Mouse (Mus musculus) forebrain, embryonic 10.5 days (tissue): ENCODE measurements around the gene Spata16. TPM values are rescaled to one million over a fixed set of nuclear protein-coding genes. Genes with fewer than 3 reads are reported as not detected.

ENCODE experiments used
- DNase-seq: peaks from one replicate; pipeline ENCODE4 v3.0.0-alpha.2; 2017; ENCODE audit warnings: low spot score; ENCODE audit errors: extremely low spot score
- H3K27ac ChIP-seq: fragments of 300-500 bp; sonication (generic); 2 replicates; pipeline ENCODE4 v1.5.1; 2016; ENCODE audit warnings: mild to moderate bottlenecking
- H3K27me3 ChIP-seq: fragments of 300-500 bp; sonication (generic); 2 replicates; pipeline ENCODE4 v1.6.1; 2016; ENCODE audit warnings: mild to moderate bottlenecking; ENCODE audit not compliant: poor library complexity, severe bottlenecking
- H3K36me3 ChIP-seq: fragments of 300-500 bp; sonication (generic); replicated peaks from 2 replicates; pipeline ENCODE4 v1.6.1; 2016; ENCODE audit warnings: mild to moderate bottlenecking, moderate library complexity
- H3K4me1 ChIP-seq: fragments of 300-500 bp; sonication (generic); 2 replicates; pipeline ENCODE4 v1.6.1; 2016
- H3K4me3 ChIP-seq: fragments of 300-500 bp; sonication (generic); 2 replicates; pipeline ENCODE4 v1.5.1; 2016; ENCODE audit warnings: mild to moderate bottlenecking, moderate library complexity
- H3K9me3 ChIP-seq: fragments of 300-500 bp; sonication (generic); 2 replicates; pipeline ENCODE4 v1.6.1; 2016; ENCODE audit warnings: mild to moderate bottlenecking, moderate library complexity
- WGBS: fragments of 180-500 bp; shearing (Covaris S2); methylation state at CpG from one replicate; pipeline ENCODE4 v1.1.7; 2016; 5-methylcytosine and 5-hydroxymethylcytosine counted together
- polyA plus RNA-seq: library from polyadenylated mRNA; unstranded; fragments of >200 nt; fragmentation: Nextera tagmentation; extraction: Ambion mirVana; gene quantifications from 2 replicates; pipeline ENCODE4 v1.2.1, GENCODE M21; 2016

Spata16 gene
- polyA plus RNA-seq, 1 experiment from 2014 or later = not detected

GRCm38 (mm10) chr3:26752441-26752840 is 115.0 kb downstream of the Spata16 start:
- H3K9me3 ChIP-seq = no peaks in the 10 kb centered on the region
- no peak overlapping the region for H3K27ac ChIP-seq
- no peak overlapping the region for H3K4me3 ChIP-seq
- H3K27me3 ChIP-seq = no peaks in the 10 kb centered on the region
- no peak for DNase-seq
- WGBS = 91% methylated on average over 6 of the region's 6 CpGs
- H3K4me1 ChIP-seq = no peaks in the 10 kb centered on the region
- H3K36me3 ChIP-seq = no peaks in the 10 kb centered on the region

- no peaks in the 10 kb centered on the region for H3K9me3 ChIP-seq
- DNase-seq = no peak
- H3K4me3 ChIP-seq = no peak overlapping the region
- H3K27ac ChIP-seq = no peak overlapping the region
- no peaks in the 10 kb centered on the region for H3K27me3 ChIP-seq
- WGBS = 78% methylated on average over 12 of the region's 12 CpGs
- no peaks in the 10 kb centered on the region for H3K36me3 ChIP-seq
- H3K4me1 ChIP-seq = peaks cover 8% of the 10 kb centered on the region
Observed at GRCm38 (mm10) chr3:26793334-26794101, 156.1 kb downstream of the Spata16 start.

DNA sequence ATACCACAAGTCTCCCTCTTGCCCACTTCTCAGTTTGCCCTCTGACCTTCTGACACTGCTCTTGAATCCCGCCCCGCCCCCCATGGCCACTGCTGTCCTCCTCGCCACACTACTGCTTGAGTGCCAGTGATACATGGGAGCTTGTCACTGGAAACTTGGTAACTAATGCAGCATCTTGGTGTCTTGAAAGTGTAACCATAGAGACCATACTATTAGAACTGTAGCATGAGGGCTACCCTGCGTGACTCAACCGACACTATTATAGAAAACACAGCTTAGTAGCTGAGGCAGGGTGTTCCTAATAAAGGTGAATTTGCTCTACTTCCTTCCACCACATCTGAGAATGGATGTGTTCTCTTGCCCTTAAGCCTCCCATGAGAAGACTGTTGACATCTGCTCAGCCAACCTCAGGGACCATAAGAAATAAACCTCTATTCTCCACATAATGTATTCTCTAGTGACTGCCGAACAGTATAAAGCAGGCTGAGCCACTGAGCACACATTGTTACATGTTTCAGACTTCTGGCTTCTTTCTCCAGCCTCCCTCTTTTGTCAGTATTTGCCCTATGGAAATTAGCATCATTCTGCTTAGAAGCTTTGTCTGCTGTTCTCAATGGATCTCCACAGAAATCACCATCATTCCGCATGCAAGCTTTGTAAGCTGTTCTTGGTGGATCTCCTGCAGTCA is 158.6 kb downstream of the Spata16 start:
- WGBS = 87% methylated on average over 7 of the region's 7 CpGs
- DNase-seq = no peak
- H3K27ac ChIP-seq = peak overlapping the region; percentile 11; the same call in 1 of the 2 replicates

DNA sequence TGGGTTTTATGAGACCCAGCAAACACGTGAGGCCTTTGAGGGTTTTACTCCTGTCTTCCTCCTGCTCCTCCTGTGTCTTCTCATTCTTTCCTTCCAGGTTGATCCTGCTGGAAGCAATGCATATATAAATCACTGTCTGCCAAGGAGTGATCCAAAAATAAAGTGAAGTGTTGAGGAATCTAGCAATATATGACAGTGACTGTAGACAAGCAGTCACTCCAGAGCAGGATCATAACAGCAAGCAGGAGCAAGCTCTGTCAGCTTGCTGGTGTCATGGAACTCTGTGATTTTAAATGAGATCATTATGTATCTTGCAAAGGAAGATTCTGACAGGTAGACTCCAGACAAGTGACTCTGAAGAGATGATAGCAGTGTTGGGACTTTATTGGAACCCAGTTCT is 159.5 kb downstream of the Spata16 start:
- no peak overlapping the region for H3K4me3 ChIP-seq
- no peak overlapping the region for H3K27ac ChIP-seq
- no peak for DNase-seq
- H3K36me3 ChIP-seq = no peaks in the 10 kb centered on the region
- no peaks in the 10 kb centered on the region for H3K9me3 ChIP-seq
- 88% methylated on average over 1 of the region's 1 CpGs for WGBS
- peaks cover 8% of the 10 kb centered on the region for H3K4me1 ChIP-seq
- no peaks in the 10 kb centered on the region for H3K27me3 ChIP-seq

More for the DNA sequence above, 158.6 kb downstream of the Spata16 start:
- Histone ChIP-seq H3K36me3 (no peaks in the 10 kb centered on the region), H3K4me3 (no peak overlapping the region), H3K4me1 (peaks cover 8% of the 10 kb centered on the region), H3K27me3 (no peaks in the 10 kb centered on the region), H3K9me3 (no peaks in the 10 kb centered on the region)

GRCm38 (mm10) chr3:26814307-26814706 is 176.9 kb downstream of the Spata16 start:
- Histone ChIP-seq H3K4me1 (no peaks in the 10 kb centered on the region), H3K27ac (no peak overlapping the region), H3K4me3 (no peak overlapping the region), H3K27me3 (no peaks in the 10 kb centered on the region), H3K36me3 (no peaks in the 10 kb centered on the region), H3K9me3 (no peaks in the 10 kb centered on the region)
- WGBS = 90% methylated on average over 8 of the region's 8 CpGs
- no peak for DNase-seq

GRCm38 (mm10) chr3:26815764-26816163 is 178.3 kb downstream of the Spata16 start:
- no peaks in the 10 kb centered on the region for H3K36me3 ChIP-seq
- no peaks in the 10 kb centered on the region for H3K27me3 ChIP-seq
- WGBS = 94% methylated on average over 5 of the region's 5 CpGs
- no peaks in the 10 kb centered on the region for H3K9me3 ChIP-seq
- no peak for DNase-seq
- no peaks in the 10 kb centered on the region for H3K4me1 ChIP-seq
- no peak overlapping the region for H3K4me3 ChIP-seq
- H3K27ac ChIP-seq = no peak overlapping the region

DNA sequence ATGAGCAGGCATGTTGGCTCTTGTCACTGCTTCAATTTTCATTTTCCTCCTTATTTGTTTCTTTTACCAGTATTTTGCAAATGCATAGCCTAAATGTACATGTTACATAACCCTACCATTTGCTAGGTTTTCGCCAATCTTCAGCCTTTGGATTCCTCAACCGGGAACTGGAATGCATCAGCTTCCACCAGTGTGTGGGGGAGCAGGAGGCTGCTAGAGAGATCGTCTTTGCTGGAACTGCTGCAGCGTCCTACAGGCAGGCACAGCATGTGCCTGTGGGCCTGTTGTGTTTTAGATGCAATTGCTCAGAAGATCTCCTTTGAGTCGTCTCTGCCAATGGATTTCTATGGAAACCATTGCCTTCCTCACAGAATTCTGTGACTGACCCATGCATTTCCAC is 182.0 kb downstream of the Spata16 start:
- no peak for DNase-seq
- Histone ChIP-seq H3K9me3 (no peaks in the 10 kb centered on the region), H3K36me3 (no peaks in the 10 kb centered on the region), H3K27me3 (no peaks in the 10 kb centered on the region), H3K4me1 (no peaks in the 10 kb centered on the region), H3K4me3 (no peak overlapping the region), H3K27ac (no peak overlapping the region)
- 54% methylated on average over 5 of the region's 5 CpGs for WGBS

DNA sequence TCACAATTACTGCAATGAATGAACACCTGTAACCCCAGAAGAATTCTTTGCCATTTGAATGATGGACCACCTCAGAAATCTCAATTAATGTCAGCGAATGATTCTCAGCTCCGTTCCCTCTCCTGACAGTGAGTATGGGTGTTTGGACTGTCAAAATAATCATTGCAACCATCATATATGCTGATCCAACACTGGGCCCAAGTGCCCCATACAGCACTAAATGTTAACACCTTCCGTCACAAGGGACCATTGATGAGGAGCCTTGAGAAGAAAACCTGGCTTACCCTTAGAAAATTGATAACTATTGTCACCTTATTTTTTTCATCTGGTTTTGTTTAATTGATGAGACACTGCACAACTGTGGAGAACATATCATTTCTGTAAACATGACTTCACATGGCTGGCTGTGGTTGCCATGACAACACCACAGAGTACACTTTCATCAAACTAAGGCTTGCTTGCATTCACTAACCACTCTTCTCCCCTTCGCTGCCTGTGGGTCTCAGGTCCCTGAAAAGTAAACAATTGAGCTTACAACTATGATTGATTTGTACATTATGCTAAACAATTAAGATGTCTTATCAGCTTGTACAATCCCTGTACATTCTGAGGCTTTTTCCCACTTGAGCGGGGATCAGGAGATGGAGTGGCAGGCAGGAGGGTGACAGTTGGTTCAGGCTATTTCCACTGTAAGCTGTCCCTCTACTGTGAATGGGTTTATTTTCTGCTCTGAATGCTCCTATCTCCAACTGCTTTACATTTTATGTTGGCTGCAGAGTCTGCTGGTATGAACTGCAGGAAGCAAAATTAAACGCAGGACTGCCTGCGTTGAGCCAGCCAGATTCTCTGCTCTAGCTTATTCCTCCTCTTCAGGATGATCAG is 189.8 kb downstream of the Spata16 start:
- Histone ChIP-seq H3K4me1 (peaks cover 5% of the 10 kb centered on the region; the same call in 1 of the 2 replicates), H3K4me3 (no peak overlapping the region), H3K27me3 (no peaks in the 10 kb centered on the region), H3K27ac (no peak overlapping the region), H3K36me3 (no peaks in the 10 kb centered on the region), H3K9me3 (no peaks in the 10 kb centered on the region)
- DNase-seq = no peak
- 92% methylated on average over 7 of the region's 7 CpGs for WGBS

DNA sequence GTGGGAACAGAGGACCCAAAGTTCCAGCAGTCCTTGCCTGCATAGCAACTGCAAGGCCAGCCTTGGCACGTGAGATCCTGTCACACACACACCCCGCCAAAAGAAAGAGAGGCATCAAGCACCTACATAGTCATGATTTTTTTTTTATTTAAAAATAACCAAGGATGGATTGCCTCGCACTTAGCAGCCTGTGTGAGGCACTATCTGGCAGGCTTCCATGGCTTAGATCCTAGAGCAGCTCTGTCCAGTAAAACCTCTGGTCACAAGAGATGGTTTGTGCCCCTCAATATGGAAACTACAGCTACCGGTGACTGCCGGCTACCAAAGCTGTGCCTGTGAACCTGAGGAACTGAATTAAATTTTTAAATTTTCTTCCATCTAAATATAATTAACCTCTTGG is 195.5 kb downstream of the Spata16 start:
- Histone ChIP-seq H3K27ac (no peak overlapping the region), H3K27me3 (no peaks in the 10 kb centered on the region), H3K36me3 (no peaks in the 10 kb centered on the region), H3K9me3 (no peaks in the 10 kb centered on the region), H3K4me3 (no peak overlapping the region), H3K4me1 (peaks cover 13% of the 10 kb centered on the region)
- DNase-seq = no peak
- WGBS = 91% methylated on average over 5 of the region's 5 CpGs

GRCm38 (mm10) chr3:26834178-26835050 is 197.0 kb downstream of the Spata16 start:
- peak; percentile 34 for DNase-seq
- Histone ChIP-seq H3K27me3 (no peaks in the 10 kb centered on the region), H3K27ac (peak overlapping the region; percentile 69), H3K4me3 (no peak overlapping the region), H3K36me3 (no peaks in the 10 kb centered on the region), H3K4me1 (peaks cover 13% of the 10 kb centered on the region), H3K9me3 (no peaks in the 10 kb centered on the region)
- 73% methylated on average over 21 of the region's 21 CpGs for WGBS

- 82% methylated on average over 17 of the region's 17 CpGs for WGBS
- no peaks in the 10 kb centered on the region for H3K36me3 ChIP-seq
- no peak overlapping the region for H3K4me3 ChIP-seq
- H3K27me3 ChIP-seq = no peaks in the 10 kb centered on the region
- no peak for DNase-seq
- no peaks in the 10 kb centered on the region for H3K9me3 ChIP-seq
- no peak overlapping the region for H3K27ac ChIP-seq
- peaks cover 13% of the 10 kb centered on the region for H3K4me1 ChIP-seq
Observed at GRCm38 (mm10) chr3:26835051-26835755, 197.8 kb downstream of the Spata16 start.
